Mouse (Mus musculus): ENCODE measurements around the gene Prelp. TPM values are rescaled to one million over a fixed set of nuclear protein-coding genes. Genes with fewer than 3 reads are reported as not detected.
"Not testable (repeated sequence)": the region's sequence is repeated elsewhere in the genome, so short reads cannot be mapped to it uniquely, and the experiment has no call there.

Prelp gene
- polyA plus RNA-seq (2016; fragmentation: Nextera tagmentation; extraction: Ambion mirVana) = 0.16 and 0.31 TPM in 2 replicates

- H3K9me3 ChIP-seq = no peaks in the 10 kb centered on the region
- H3K36me3 ChIP-seq = no peaks in the 10 kb centered on the region
- H3K27ac ChIP-seq = no peak within 1 kb of the TSS
- 32% methylated on average over 8 of the region's 8 CpGs for WGBS
- no peak within 1 kb of the TSS for H3K4me3 ChIP-seq
- DNase-seq (ENCODE audit: low spot score) = no peak
- peaks cover 6% of the 10 kb centered on the region; the same call in 1 of the 2 replicates for H3K27me3 ChIP-seq (ENCODE audit: insufficient read depth, poor library complexity, severe bottlenecking)
- H3K4me1 ChIP-seq = peaks cover 33% of the 10 kb centered on the region
Measured at GRCm38 (mm10) chr1:133921304-133921751, at the start of gene Prelp. Gene Prelp, minus strand, starts transcription at chr1:133921414.

- Histone ChIP-seq H3K27ac (no peak overlapping the region), H3K36me3 (no peaks in the 10 kb centered on the region), H3K27me3 (ENCODE audit: insufficient read depth, poor library complexity, severe bottlenecking) (no peaks in the 10 kb centered on the region), H3K4me1 (peaks cover 36% of the 10 kb centered on the region), H3K9me3 (no peaks in the 10 kb centered on the region), H3K4me3 (no peak overlapping the region)
- no peak for DNase-seq (ENCODE audit: low spot score)
- WGBS = 78% methylated on average over 8 of the region's 8 CpGs
Measured at GRCm38 (mm10) chr1:133969427-133969826, 48.2 kb upstream of the Prelp start.

- Histone ChIP-seq H3K27ac (no peak overlapping the region), H3K9me3 (no peaks in the 10 kb centered on the region), H3K4me1 (peaks cover 36% of the 10 kb centered on the region), H3K36me3 (no peaks in the 10 kb centered on the region), H3K27me3 (ENCODE audit: insufficient read depth, poor library complexity, severe bottlenecking) (no peaks in the 10 kb centered on the region), H3K4me3 (no peak overlapping the region)
- 69% methylated on average over 4 of the region's 4 CpGs for WGBS
- no peak for DNase-seq (ENCODE audit: low spot score)
Measured at GRCm38 (mm10) chr1:133968788-133969325, 47.6 kb upstream of the Prelp start.

GRCm38 (mm10) chr1:133967481-133968017 is 46.3 kb upstream of the Prelp start:
- Histone ChIP-seq H3K4me1 (peaks cover 36% of the 10 kb centered on the region), H3K36me3 (no peaks in the 10 kb centered on the region), H3K27me3 (ENCODE audit: insufficient read depth, poor library complexity, severe bottlenecking) (no peaks in the 10 kb centered on the region), H3K27ac (peak overlapping the region; percentile 30; the same call in 1 of the 2 replicates), H3K9me3 (no peaks in the 10 kb centered on the region), H3K4me3 (no peak overlapping the region)
- 71% methylated on average over 7 of the region's 7 CpGs for WGBS
- DNase-seq (ENCODE audit: low spot score) = no peak

- Histone ChIP-seq H3K4me3 (no peak overlapping the region), H3K4me1 (peaks cover 41% of the 10 kb centered on the region), H3K27ac (0 out of 2 replicates have a peak overlapping the region, but pooled peaks have one; percentile 53), H3K36me3 (no peaks in the 10 kb centered on the region), H3K27me3 (ENCODE audit: insufficient read depth, poor library complexity, severe bottlenecking) (no peaks in the 10 kb centered on the region), H3K9me3 (no peaks in the 10 kb centered on the region)
- no peak for DNase-seq (ENCODE audit: low spot score)
- WGBS = 60% methylated on average over 2 of the region's 2 CpGs
Measured at GRCm38 (mm10) chr1:133966044-133966443, 44.8 kb upstream of the Prelp start.

- Histone ChIP-seq H3K9me3 (no peaks in the 10 kb centered on the region), H3K4me3 (no peak overlapping the region), H3K27me3 (ENCODE audit: insufficient read depth, poor library complexity, severe bottlenecking) (0 out of 2 replicates have a peak, but pooled peaks cover 3% of the 10 kb centered on the region), H3K4me1 (peaks cover 41% of the 10 kb centered on the region), H3K27ac (peak overlapping the region; percentile 53), H3K36me3 (no peaks in the 10 kb centered on the region)
- WGBS = 33% methylated on average over 5 of the region's 5 CpGs
- DNase-seq (ENCODE audit: low spot score) = no peak
Measured at GRCm38 (mm10) chr1:133965298-133965697, 44.1 kb upstream of the Prelp start.

GRCm38 (mm10) chr1:133964742-133965141 is 43.5 kb upstream of the Prelp start:
- H3K27me3 ChIP-seq (ENCODE audit: insufficient read depth, poor library complexity, severe bottlenecking) = 0 out of 2 replicates have a peak, but pooled peaks cover 3% of the 10 kb centered on the region
- peaks cover 41% of the 10 kb centered on the region for H3K4me1 ChIP-seq
- no peaks in the 10 kb centered on the region for H3K36me3 ChIP-seq
- no peak for DNase-seq (ENCODE audit: low spot score)
- H3K9me3 ChIP-seq = no peaks in the 10 kb centered on the region
- H3K4me3 ChIP-seq = no peak overlapping the region
- 0 out of 2 replicates have a peak overlapping the region, but pooled peaks have one; percentile 53 for H3K27ac ChIP-seq
- WGBS = 69% methylated on average over 5 of the region's 5 CpGs

GRCm38 (mm10) chr1:133963578-133963977 is 42.4 kb upstream of the Prelp start:
- H3K36me3 ChIP-seq; DNase-seq (ENCODE audit: low spot score); H3K9me3 ChIP-seq; H3K27ac ChIP-seq; H3K27me3 ChIP-seq (ENCODE audit: insufficient read depth, poor library complexity, severe bottlenecking); H3K4me3 ChIP-seq: not testable (repeated sequence)
- H3K4me1 ChIP-seq = peaks cover 41% of the 10 kb centered on the region
- WGBS = 91% methylated on average over 1 of the region's 1 CpGs

GRCm38 (mm10) chr1:133963128-133963527 is 41.9 kb upstream of the Prelp start:
- H3K27ac ChIP-seq; H3K9me3 ChIP-seq; H3K27me3 ChIP-seq (ENCODE audit: insufficient read depth, poor library complexity, severe bottlenecking); H3K36me3 ChIP-seq; DNase-seq (ENCODE audit: low spot score); H3K4me3 ChIP-seq: not testable (repeated sequence)
- peaks cover 38% of the 10 kb centered on the region for H3K4me1 ChIP-seq
- 71% methylated on average over 3 of the region's 3 CpGs for WGBS

GRCm38 (mm10) chr1:133961281-133962134 is 40.3 kb upstream of the Prelp start:
- peak overlapping the region; percentile 37; the same call in 1 of the 2 replicates for H3K4me3 ChIP-seq
- H3K9me3 ChIP-seq = no peaks in the 10 kb centered on the region
- H3K4me1 ChIP-seq = peaks cover 29% of the 10 kb centered on the region
- peak; percentile 93 for DNase-seq (ENCODE audit: low spot score)
- H3K27me3 ChIP-seq (ENCODE audit: insufficient read depth, poor library complexity, severe bottlenecking) = peaks cover 3% of the 10 kb centered on the region; the same call in 1 of the 2 replicates
- 19% methylated on average over 18 of the region's 18 CpGs for WGBS
- peak overlapping the region; percentile 68; the same call in 1 of the 2 replicates for H3K27ac ChIP-seq
- H3K36me3 ChIP-seq = no peaks in the 10 kb centered on the region

GRCm38 (mm10) chr1:133959521-133959920 is 38.3 kb upstream of the Prelp start:
- Histone ChIP-seq H3K4me1 (peaks cover 17% of the 10 kb centered on the region), H3K36me3 (no peaks in the 10 kb centered on the region), H3K27me3 (ENCODE audit: insufficient read depth, poor library complexity, severe bottlenecking) (peaks cover 3% of the 10 kb centered on the region; the same call in 1 of the 2 replicates), H3K27ac (no peak overlapping the region), H3K4me3 (no peak overlapping the region), H3K9me3 (no peaks in the 10 kb centered on the region)
- DNase-seq (ENCODE audit: low spot score) = no peak
- WGBS = 78% methylated on average over 5 of the region's 5 CpGs

GRCm38 (mm10) chr1:133954009-133954408 is 32.8 kb upstream of the Prelp start:
- no peak for DNase-seq (ENCODE audit: low spot score)
- Histone ChIP-seq H3K36me3 (no peaks in the 10 kb centered on the region), H3K4me3 (no peak overlapping the region), H3K4me1 (peaks cover 34% of the 10 kb centered on the region), H3K27ac (peak overlapping the region; percentile 14), H3K27me3 (ENCODE audit: insufficient read depth, poor library complexity, severe bottlenecking) (peaks cover 3% of the 10 kb centered on the region; the same call in 1 of the 2 replicates), H3K9me3 (no peaks in the 10 kb centered on the region)
- 37% methylated on average over 2 of the region's 2 CpGs for WGBS
